Mouse (Mus musculus) urinary bladder, postnatal 25 days (tissue): Measurements from ENCODE around the gene Insc.

Source experiments
- DNase-seq: peaks from one replicate; pipeline ENCODE4 v3.0.0; 2022; ENCODE audit warnings: low spot score

The Insc gene

DNA sequence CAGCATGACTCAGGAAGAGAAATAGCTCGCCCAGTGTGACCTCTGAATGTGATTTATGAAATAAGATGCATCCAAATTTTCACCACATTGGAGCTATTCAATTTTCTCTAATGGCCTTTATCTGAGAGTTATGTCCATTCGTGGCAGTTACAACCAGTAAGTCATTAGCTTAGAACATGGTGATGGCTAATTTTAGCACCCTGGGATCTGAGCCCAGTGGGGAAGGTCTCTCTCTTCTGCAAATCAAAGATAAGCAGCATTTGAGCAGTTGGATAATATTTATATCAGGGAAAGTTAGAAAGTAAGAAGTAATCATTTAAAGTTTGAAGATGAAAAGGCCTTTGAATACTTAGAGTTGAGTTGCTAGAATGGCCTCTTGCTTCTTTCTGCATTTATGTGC lies 19.2 kb downstream of the Insc start:
- no peak for DNase-seq

DNA sequence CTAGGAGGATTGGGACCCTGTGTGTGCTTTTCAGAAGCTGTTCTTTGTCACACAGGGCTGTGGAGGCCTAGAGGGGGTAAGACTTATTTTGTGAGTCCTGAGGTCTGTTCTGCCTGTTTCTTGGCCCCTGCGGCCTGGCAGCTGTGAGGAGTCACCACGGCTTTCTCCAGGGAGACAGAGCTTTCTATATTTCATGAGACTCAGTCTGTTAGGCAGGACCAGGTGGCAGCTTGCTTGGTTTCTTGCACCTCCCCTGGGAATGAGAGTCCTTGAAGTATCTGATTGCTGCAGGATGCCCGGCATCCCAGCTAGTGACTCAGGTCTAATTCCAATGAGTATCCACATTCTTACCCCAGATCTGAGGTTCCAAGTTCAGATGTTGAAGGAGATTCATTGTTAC lies 21.8 kb downstream of the Insc start:
- no peak for DNase-seq

DNA sequence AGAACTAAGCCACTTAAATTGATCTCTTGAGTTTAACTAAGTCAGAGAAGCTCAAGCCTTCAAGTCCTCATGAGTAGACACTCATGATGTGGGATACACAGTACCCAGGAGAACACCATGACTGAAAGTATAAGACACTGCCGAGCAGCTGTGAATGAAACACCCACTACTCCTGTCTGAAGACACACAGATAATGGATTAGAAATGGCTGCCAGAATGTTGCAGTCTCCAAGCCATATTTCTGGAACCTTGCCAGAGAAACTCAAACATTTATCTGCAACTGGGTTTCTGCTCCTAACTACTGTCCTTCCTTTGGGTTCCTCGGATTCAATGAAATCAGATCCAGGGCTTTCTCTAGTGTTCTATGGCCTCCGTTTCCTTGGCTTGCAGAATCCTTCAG lies 23.0 kb downstream of the Insc start:
- DNase-seq, result no peak

DNA sequence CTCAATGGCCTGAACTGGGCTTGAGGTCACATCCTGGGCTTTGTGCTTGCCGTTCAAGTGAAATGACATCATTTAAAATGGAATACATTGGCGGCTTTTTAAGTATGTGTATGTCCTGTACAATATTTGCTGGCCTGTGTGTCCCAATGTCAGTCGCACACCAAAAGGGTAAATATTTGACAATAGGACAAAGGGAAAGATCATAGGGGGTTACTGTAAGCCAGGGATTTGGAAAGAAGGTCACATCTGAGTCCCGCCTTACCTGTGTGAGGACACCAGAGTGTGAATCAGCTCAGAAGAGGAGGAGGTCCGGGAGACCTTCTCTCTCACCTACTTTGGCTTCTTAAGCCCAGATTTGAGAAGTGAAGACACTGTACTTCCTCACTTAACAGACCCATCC lies 25.0 kb downstream of the Insc start:
- no peak for DNase-seq

DNA sequence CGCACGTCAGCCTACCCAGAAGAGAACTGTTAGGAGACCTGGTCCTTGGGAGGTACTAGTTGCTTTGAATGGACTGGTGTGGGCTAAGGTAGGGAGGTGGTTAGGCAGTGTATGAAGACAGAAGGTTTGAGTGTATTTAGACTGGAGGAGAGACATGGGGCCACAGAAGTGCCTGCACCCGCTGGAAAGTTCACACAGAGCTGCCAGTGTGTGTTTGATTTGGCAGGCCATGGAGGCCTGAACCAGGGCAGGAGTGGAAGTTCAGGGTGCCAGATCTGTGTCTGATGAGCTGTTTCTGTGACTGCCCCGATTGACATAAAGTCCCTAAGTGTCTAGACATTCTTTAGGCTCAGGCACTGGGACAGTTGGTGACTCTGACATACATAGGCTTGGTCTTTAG lies 25.5 kb downstream of the Insc start:
- no peak for DNase-seq

DNA sequence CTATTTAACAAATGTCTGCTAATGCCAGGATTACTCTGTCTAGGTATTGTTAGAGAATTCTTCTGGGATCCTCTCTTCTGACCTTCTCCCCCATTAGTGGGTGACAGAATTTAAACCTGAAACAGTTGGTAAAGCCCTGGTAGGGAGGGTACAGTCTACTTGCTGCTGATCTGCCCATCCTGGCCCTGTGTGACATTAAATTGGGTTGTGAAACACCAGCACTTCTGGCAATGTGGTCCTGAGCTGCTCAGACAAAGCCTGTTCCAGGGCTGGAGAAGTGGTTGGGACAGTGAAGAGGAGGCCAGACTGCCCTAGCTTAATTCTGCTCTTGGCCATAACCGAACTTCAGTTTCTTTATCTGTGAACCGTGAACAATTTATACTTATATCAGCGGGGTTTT lies 27.1 kb downstream of the Insc start:
- no peak for DNase-seq

DNA sequence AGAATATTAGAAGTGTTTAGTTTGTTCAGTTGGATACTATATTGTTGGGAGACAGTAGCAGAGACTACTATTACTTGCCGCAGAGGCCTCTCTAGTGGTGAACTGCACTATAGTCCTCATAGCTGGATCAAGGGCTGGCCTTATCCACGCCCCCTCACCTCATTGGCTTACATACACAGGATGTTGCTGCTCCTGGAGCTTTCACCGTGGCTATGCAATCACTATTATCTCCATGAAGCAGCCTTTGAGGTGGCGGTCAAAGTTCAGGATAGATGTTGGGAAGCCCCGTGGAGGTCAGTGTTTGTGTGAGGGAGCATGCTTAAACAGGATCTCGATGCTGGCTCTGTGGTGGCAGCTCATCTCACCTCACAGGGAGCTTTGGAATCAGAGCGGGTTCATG lies 28.3 kb downstream of the Insc start:
- no peak for DNase-seq

DNA sequence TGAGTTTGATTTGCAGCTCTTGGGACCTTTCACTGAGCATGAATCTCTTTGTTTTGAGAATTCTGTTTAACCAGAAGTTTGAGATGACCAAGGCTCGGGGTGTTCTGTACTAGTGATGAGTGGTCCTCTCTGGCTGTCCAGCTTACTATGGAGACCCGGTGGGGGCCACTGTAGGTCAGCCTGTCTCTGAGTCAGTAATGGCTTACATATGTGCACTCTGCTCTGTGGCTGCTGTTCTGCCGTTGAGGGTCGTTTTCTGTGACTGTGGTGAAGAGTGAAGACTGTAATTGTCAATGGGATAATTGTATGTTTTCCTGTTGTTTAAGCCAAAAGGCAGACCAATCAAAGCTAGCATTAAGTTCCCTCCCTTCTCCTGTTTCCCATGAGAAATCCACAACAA lies 30.3 kb downstream of the Insc start:
- DNase-seq, result no peak

DNA sequence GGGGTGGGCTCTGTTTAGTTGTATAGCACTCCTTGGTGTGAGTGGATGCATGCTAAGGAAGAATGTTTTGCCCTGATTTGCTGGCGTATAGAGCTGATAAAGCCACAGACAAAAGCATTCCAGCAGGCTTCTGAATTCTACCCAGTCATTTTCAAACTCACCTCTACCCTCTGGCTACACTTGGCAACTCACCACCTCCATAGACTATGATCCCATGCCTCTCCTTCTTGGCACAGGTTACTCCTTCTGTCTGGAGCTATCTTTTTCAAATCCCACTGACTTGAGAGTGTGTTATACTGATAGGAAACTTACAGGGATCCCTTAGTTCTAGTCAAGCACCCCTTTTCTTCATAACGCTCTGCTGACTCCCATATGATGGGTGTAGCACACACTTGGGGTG lies 32.4 kb downstream of the Insc start:
- DNase-seq, result no peak

DNA sequence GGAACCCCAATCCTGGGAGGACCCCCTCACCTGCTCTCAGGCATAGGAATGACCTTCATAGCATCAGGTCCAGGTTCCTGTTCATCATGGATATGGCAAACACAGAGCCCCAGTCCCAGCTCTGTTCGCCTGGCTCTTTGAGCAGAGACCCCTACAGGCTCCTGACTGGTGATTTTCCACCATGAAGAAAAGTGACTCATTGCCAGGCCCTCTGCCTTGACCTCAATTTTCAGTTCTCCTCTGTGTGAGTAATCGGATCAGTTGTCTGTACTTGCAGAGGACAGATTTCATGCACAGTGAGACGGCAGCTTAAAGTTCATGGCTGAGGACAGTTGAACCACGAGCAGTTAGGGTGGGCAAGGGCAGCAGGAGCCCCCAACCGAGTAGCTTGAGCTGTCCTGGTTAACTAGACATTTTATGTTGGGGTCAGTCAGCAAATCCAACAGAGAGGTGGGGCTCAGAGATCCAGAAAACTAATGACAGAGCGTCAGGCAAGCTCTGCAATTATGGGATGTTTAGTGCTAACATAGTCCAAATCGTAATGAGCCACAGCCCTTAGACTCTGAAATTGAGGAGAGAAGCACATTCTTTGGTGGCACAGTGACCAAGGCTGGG lies 34.8 kb downstream of the Insc start:
- no peak for DNase-seq

DNA sequence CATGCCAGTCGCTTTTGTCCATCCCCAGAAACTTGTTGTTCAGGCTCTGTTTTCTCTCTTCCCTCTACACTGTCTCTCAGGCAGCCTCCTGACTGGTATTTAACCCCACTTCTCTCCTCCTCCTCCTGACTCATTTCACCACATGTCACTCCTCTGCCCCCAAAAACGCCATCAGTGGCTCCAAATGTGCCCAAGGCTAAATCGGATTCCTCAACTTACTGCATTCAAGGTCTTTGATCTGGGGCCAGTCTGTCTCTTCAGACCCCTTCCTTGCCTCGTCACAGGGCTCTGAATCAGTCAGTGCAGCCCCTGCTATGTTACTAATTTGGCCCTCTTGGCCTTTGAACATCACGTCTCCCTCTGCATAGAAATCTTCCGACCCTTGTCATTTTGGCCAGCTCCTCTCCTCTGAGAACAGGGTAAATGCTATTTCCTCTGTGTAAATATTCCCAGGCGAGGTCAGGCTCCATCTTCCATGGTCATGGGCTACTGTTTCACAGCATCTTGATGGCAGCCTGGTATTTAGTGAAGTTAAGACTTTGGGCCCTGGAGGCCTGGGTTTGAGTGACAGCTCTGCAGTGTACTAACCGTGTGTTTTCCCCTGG lies 35.7 kb downstream of the Insc start:
- no peak for DNase-seq

DNA sequence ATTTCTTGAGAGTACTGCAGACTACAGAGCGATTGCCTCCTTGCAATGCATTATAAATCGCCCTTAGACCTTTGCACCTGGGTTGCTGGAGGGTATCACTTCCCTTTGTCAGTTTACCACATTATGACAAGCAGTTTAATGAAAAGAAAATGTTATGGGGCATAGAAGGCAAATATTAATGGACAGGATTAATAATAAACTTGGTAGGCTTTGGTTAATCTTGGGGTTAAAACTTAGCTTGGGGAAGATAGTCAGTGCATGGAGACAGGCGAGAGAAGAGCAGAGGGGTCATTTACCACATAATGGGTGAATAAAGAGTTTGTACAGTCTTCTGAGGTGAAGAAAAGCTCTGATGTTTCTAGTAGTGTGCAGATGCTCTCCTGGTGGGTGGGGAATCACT lies 39.8 kb downstream of the Insc start:
- DNase-seq, result no peak

DNA sequence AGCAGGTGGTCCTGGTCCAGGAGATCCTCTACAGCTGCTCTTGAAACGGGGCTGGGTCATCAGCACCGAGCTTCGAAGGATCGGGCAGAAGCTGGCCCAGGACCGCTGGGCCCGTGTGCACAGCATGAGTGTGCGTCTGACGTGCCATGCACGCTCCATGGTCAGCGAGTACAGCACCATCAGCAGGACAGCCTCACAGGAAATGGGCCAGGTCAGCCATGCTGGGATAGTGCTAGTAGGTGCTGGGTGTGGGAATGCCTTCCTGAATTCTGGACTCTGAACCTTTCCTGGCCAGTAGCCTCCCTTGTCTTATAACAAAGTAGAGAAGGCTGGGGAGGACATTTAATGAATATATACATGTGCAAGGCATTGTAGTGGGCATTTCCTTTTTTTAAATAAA lies 47.6 kb downstream of the Insc start:
- DNase-seq, result no peak

DNA sequence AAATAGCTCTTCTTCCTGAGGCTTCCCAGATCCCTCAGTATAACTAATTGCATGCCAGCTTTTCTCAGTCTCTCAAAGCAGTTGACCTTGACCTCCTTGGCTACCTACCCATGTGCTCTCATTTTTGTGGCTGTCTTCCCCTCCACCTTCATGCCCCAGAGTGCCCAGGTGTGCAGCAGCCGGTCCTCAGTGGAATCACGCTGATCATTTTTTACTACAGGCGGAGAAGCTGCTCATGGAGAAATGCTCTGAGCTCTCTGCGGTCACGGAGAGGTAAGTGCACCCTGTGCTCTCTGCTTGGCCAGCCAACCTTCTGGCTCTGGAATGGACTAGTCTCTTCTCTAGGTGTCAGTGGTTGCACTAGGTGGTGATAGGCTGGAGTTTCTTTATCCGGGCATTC lies 48.5 kb downstream of the Insc start:
- no peak for DNase-seq

DNA sequence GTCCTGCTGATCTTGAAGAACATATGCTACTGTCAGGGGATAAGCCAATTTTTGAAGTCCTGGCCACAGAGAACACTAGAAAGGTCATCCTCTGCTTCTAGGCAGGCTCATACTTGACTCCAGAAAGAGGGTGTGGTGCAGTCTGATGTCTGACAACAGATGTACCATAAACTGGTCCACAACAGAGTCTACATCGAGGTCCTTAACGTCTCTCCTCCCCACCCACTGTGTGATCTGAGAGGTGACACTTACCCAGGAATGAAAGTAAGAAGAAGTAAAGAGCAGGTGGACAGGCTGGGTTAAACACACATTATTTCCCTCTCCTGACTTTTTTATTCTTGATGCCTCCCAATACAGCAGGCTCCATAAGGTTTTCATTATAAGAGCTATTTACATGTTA lies 50.9 kb downstream of the Insc start:
- DNase-seq, result no peak

DNA sequence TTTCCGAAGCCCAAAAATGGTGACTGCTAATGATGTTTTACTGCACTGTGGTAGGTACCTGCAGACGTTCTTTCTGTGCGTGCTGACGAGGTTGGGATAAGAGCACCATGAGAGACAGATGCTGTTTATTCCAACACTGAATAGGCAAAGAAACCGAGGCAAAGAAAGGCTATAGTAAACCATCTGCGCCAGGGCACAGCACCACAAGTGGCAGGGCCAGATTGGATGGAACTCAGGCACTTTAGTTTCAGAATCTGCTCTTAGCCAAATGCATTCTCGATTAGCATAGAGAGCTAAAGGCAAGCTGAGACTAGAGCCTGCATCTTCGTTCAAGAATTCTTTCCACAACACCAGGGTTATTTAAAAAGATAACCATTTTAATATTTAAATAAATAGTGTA lies 59.1 kb downstream of the Insc start:
- DNase-seq, result no peak

DNA sequence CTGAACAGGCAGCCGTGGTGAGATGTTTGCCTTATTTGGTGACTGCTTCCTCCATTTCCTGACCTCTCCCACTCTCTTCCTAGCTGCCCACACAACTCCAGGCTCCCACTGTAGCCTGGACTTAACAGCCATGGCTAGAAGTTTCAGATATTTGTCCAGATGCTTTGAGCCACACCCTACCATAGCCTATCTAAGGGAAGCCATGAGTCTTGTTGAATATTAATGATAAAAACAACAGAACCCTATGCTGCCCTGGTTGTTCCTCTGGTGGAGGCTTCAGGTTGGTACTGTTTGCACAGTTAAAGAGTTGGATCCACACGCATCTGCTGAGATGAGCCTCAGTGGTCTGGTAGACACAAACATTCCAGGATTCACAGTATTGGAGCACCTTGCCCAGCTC lies 61.8 kb downstream of the Insc start:
- no peak for DNase-seq

DNA sequence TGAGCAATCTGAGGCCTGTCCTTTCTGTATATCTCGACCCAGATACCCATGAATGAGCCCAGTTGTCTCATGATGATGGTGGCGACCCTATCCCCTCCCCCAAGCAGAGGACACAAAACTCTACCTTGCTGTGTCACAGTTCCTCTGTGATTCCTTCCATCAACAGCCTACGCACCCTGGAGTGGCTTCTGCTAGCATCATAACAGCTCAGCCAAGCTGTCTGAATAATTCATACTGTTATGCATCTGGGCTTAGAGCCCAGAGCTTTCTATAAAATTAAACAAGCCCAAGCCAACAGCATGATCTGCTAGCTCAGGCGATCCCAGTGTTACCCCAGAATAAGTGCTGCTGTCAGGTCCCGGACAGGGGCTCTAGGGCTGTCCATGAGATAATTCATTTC lies 63.8 kb downstream of the Insc start:
- DNase-seq, result no peak

DNA sequence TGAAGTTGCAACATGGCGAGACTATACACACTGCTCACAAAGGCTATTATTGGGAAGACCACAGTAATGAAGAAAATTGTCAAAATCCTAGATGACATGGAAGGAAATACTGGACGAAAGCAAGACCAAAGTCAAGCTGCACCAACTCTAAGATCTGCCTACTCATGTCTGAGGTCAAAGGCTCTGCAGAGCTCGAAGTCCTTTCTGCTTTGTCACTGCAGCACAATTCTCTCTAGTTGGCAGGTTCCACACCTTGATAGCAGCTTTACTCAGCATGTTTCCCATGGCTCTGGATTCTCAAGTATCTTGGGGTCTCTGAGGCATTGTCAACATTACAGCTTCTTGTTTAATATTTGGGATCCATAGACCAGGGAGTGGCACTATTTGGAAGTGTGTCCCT lies 64.8 kb downstream of the Insc start:
- DNase-seq, result no peak

DNA sequence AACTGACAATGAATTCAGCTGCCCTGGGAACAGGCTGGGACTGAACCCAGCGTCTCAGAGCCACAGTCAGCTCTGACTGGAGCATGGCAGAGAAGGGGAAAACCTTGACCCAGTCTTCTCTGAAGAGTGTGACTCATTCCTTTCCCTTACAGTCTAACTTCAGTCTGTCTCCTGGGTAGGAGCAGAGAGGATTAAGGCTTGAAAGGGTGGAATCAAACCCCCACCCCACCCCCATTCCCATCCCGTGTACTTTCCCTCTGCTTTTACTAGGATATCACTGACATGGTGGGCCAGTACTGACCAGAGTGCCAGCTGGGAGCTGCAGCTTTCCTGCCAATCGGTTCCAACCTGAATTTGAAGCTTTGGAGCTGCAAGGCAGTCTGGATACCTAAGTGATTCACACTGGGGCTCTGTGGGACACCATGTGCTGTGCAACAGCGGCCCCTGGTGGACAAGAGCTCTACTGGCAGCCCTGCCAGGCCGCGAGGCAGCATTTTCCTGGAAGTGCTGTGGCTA lies 73.9 kb downstream of the Insc start:
- peak; percentile 87 for DNase-seq

DNA sequence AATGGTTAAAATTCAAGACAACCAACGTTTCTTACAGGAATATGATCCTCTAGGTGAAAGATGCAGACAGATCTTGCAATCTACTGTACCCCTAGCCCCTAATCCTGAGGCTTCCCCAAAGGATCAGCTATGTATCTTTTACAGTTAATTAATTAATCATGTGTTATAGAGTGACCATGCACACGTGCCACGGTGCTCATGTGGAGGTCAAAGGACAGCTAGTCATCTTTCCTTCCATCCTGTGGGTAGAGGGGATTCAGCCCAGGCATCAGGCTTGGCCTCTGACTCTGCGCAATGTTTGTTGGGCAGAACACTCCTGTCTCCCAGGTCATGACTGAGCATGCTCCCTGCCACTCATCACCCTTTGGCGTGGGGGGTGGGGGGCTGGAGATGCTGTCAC lies 74.4 kb downstream of the Insc start:
- no peak for DNase-seq

DNA sequence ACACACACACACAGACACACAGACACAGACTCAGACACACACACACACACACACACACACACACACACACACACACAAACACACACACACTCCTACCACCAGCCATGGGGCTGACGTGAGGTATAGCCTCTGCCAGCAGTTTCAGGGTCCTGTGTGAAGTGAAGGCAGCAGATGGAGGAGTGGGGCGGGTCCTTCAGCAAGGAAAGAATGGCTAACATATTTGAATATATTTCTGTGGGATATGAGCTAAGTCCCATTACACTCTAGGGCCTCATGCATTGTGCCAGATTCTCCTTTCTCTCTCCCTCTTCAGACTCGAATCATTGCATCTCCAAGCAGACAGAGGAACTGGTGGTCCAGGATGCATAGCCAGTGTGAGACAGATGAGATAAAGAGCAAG lies 74.9 kb downstream of the Insc start:
- DNase-seq, result no peak

DNA sequence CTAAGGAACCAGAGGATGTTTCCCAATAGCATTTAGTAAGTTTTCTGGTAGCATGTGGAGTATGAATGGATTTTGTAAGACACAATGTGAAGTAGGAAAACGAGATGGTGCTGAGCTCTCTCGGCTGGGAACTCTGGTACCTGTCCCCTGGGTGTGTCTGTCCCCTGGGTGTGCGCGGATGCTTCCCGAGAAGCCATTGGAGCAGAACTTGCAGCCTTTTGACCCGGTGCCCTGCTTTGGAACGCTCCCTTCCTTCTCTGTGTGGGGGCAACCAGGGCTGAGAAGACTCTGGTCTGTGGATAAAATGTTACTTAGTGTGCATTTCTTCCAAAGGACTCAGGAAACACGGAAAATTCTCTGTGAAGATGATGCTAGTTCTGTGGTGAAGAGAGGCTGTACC lies 75.3 kb downstream of the Insc start:
- no peak for DNase-seq

DNA sequence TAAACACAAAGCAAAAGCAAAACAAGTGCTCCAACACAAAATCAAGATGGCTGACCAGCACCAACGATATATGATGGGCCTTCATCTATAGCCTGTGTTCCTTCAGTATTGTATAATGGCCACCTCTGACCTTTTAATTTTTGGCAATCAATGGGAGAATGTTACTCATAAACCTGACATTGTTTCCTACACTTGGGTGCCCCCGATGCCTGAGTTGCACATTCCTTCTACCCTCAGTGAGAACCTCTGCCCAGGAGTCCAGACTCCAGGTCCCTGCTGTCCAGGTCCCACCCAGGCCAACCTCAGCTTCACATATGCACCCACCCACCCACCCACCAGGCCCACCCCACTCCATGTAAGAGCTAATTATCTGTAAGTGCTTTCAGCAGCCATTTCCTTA lies 79.2 kb downstream of the Insc start:
- DNase-seq, result no peak
